Mouse (Mus musculus) c-Kit-positive CD71-negative TER-119-negative erythroid progenitor cells, embryonic 14.5 days (primary cell): ENCODE data around the gene Gm4871.

Experiments
- DNase-seq: peaks from one replicate; pipeline ENCODE4 v3.0.0-alpha.2; 2013; ENCODE audit warnings: low read depth

Gene Gm4871

DNA sequence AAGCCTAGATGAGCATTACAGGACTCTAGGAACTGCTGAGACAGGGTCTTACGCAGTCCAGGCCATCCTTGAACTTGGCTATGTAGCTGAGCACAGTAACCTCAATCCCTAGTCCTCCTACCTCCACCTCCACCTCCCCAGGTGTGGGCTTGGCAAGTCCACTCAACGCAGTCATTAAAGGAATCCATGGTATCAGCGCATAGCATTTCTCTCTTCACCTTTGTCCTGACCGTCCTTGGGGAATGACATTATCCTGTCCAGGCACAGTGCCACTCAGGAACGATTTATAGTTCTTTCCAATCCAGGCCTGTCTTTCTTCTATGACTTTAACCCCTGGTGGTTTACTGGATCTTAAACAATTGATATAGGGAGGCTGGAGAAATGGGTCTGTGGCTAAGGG lies 42.1 kb downstream of the Gm4871 start:
- no peak for DNase-seq

GRCm38 (mm10) chr5:144990051-144990450 lies 42.5 kb downstream of the Gm4871 start:
- no peak for DNase-seq

DNA sequence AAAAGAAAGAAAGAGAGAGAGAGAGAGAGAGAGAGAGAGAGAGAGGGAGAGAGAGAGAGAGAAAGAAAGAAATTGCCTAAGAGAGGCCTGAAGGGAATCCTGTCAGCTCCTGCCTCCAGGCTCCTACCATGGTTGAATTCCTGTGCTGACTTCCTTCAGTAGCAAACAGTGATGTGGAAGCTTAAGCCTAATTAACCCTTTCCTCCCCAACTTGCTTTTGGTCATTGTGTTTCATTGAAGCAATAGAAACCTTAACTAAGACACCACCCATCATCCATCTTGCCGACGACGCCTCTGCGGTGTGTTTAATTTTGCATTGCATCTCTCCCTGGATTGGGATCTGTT lies 43.5 kb downstream of the Gm4871 start:
- DNase-seq, result no peak

- DNase-seq, result no peak
Observed at GRCm38 (mm10) chr5:144988340-144989060, 44.1 kb downstream of the Gm4871 start.

DNA sequence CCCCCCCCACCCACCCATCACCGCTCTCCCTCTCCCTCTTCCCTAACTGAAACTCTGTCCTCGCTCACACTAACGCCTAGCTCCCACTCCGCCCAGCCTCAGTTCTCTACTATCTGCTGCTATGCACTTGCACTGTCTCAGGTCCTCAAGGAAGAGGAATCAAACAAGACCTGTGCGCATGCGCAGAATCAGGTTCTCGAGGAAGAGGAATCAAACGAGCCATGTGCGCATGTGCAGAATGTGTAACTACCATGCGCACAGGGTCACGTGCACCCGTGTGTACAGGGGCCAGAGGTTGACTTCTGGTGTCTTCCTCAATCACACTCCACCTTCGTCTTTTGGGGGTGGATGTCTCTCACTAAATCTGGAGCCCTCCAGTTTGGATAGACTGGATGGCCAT lies 45.0 kb downstream of the Gm4871 start:
- DNase-seq, result no peak

- no peak for DNase-seq
Observed at GRCm38 (mm10) chr5:144984839-144985238, 47.7 kb downstream of the Gm4871 start.

DNA sequence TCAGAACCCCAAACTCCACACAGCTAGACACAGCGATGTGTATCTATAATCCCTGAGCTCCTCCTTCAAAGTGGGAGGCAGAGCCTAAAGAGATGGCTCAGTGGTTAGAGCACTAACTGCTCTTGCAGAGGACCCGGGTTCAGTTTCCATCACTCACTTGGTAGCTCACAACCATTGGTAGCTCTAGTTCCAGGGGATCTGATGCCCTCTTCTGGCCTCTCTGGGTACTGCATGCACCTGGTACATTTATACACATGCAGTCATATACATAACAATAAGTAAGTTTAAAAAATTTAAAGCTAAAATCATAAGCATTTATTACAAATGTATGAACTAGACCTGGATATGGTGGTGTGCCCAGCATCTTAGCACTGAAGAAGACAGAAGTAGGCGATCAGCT lies 49.3 kb downstream of the Gm4871 start:
- DNase-seq, result no peak
